Mouse (Mus musculus): ENCODE results near the gene Enox1. TPM values are rescaled to one million over a fixed set of nuclear protein-coding genes. Genes with fewer than 3 reads are reported as not detected.
A peak's percentile ranks its signal among the peaks of the same experiment; 100 is the strongest.

Gene Enox1
- total RNA-seq, 2 experiments from 2014 or later = 0.48 to 1.1 TPM

GRCm38 (mm10) chr14:77297039-77297438 is 140.5 kb downstream of the Enox1 start:
- intact Hi-C loops (cut with DNase I) = loop anchor here (10.0 kb wide), 1 partner anchor 122 kb away; no protein-coding TSS in a partner anchor
- H3K27ac ChIP-seq = no peak overlapping the region
- peak; percentile 75 for DNase-seq
- H3K4me3 ChIP-seq = no peak overlapping the region
- TF ChIP-seq CTCF (IDR thresholded peaks at IDR 0.05) = peak; percentile 44

GRCm38 (mm10) chr14:77298327-77298726 is 141.8 kb downstream of the Enox1 start:
- intact Hi-C loops (cut with DNase I) = loop anchor here (10.0 kb wide), 1 partner anchor 124 kb away; no protein-coding TSS in a partner anchor
- no peak for DNase-seq
- Histone ChIP-seq H3K27ac (no peak overlapping the region), H3K4me3 (no peak overlapping the region)
- no peak for TF ChIP-seq CTCF (IDR thresholded peaks at IDR 0.05)

DNA sequence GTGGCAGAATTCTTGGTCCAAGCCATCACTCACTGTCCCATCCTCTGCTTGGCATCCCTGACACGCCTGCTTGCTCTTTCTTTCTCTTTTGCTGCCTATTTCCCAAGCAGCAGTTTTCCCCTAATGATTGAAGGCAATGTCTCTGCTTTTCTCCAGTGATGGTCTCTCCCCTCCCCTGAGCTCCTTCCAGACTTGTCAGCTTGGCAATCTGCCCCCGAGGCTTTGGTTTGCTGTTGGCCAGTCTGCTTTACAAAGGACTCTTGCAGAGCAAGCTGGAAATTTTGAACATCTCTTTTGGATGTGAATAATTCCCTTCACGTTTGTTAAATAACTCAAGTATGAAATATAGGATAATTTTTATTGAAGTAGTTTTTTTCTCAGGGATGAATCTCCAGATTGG is 153.0 kb downstream of the Enox1 start:
- no peak overlapping the region for H3K27ac ChIP-seq
- TF ChIP-seq CTCF (IDR thresholded peaks at IDR 0.05) = no peak
- intact Hi-C loops (cut with DNase I) = no loop called here
- peak; percentile 26 for DNase-seq
- no peak overlapping the region for H3K4me3 ChIP-seq

- intact Hi-C loops (cut with DNase I) = no loop called here
- no peak for TF ChIP-seq CTCF (IDR thresholded peaks at IDR 0.05)
Measured at GRCm38 (mm10) chr14:77311456-77311855, 154.9 kb downstream of the Enox1 start.

GRCm38 (mm10) chr14:77319396-77319795 is 162.8 kb downstream of the Enox1 start:
- TF ChIP-seq CTCF (IDR thresholded peaks at IDR 0.05) = no peak
- intact Hi-C loops (cut with DNase I) = no loop called here
- DNase-seq = no peak
- Histone ChIP-seq H3K27ac (no peak overlapping the region), H3K4me3 (no peak overlapping the region)

More at GRCm38 (mm10) chr14:77311456-77311855, 154.9 kb downstream of the Enox1 start:
- DNase-seq = no peak
- Histone ChIP-seq H3K4me3 (peak overlapping the region; percentile 61), H3K27ac (peak overlapping the region; percentile 58; the same call in 1 of the 2 replicates)

GRCm38 (mm10) chr14:77324348-77324747 is 167.8 kb downstream of the Enox1 start:
- H3K4me3 ChIP-seq = no peak overlapping the region
- DNase-seq = no peak
- no peak overlapping the region for H3K27ac ChIP-seq
- no peak for TF ChIP-seq CTCF (IDR thresholded peaks at IDR 0.05)
- intact Hi-C loops (cut with DNase I) = no loop called here

DNA sequence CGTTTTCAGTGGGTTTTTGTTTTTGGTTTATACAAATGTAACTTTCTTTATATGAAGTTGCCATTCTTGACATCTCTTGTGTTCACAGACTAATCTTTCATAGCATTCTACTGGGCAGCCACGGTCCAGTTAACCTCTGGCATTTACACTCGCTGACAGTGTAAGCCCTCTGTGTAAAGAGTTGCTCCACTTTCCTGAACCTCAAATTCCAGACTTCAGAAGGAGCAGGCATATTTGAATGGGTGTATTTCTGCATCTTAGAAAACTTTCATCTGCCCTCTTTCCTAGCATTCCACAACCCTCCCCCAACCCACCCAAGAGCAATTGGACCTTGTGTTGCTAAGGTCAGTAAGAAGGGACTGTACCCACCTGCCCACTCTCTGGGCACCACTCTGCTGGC is 171.1 kb downstream of the Enox1 start:
- DNase-seq = no peak
- no peak for TF ChIP-seq CTCF (IDR thresholded peaks at IDR 0.05)
- intact Hi-C loops (cut with DNase I) = no loop called here
- no peak overlapping the region for H3K4me3 ChIP-seq
- no peak overlapping the region for H3K27ac ChIP-seq

DNA sequence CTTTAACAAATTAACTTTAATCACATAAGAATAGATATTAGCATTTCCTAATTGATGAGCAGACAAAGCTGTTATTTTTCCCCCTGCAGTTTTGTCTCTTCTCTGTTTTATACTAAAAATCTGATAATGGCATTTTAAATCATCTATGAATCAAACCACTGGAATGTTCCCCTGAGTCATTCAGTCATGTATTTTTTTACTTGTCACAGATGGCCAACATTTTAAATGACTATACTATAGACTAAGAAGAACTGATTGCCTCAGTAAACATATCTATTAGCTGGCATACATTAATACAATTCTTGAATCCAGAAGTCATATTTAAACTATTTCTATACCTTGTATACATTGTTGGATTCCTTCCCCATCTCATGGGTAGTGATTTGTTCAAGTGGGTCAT is 173.2 kb downstream of the Enox1 start:
- TF ChIP-seq CTCF (IDR thresholded peaks at IDR 0.05) = no peak
- H3K4me3 ChIP-seq = no peak overlapping the region
- intact Hi-C loops (cut with DNase I) = no loop called here
- no peak overlapping the region for H3K27ac ChIP-seq
- no peak for DNase-seq

- Histone ChIP-seq H3K27ac (no peak overlapping the region), H3K4me3 (peak overlapping the region; percentile 9; the same call in 1 of the 2 replicates)
- TF ChIP-seq CTCF (IDR thresholded peaks at IDR 0.05) = no peak
- intact Hi-C loops (cut with DNase I) = no loop called here
- DNase-seq = no peak
Measured at GRCm38 (mm10) chr14:77343662-77344340, 187.2 kb downstream of the Enox1 start.

DNA sequence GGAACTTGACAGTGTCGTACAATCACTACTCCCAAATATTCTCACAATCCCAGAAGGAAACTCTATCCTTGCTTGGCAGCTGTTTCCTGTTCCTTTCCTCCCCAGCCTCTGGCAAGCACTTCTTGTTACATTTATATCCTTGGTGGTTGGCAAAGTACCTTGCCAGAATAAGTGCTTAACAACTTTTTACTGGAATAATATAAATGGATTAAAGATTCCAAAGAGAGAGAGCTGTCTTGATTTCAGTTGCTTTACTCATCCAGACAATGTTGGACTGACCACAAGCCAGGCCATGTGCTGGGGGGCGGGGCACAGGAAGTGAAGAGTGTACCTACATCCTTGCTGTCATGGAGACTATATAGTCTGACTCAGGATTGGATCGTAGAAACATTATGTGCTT is 189.7 kb downstream of the Enox1 start:
- TF ChIP-seq CTCF (IDR thresholded peaks at IDR 0.05) = no peak
- intact Hi-C loops (cut with DNase I) = no loop called here
- Histone ChIP-seq H3K27ac (no peak overlapping the region), H3K4me3 (no peak overlapping the region; the same call in 1 of the 2 replicates)
- DNase-seq = peak; percentile 43

DNA sequence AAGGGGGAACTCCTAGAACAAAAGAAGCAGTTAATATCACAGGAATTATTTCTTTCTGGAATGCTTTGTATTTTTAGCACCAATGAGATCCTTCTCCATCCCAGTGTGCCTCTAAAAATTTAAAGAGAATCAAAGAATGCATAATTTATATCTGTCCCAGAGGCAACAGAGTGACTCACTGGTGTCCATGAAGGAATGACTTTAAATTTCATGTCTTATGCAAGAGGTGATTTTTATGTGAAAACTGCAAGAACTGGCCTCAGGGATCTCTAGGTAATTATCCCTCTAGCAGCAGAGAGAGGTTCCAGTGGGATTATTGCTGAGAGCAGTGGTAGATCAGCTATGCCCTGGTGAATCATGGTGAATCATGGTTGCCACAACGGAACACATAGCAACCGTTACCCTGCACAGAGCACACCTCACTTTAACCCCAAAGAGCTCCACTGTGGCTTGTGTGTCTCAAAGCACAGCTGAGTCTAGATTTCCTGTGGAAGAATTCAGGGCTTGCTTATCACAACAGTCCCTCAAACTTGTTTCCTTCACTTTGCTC is 195.3 kb downstream of the Enox1 start:
- Histone ChIP-seq H3K27ac (no peak overlapping the region), H3K4me3 (no peak overlapping the region)
- DNase-seq = no peak
- intact Hi-C loops (cut with DNase I) = no loop called here
- TF ChIP-seq CTCF (IDR thresholded peaks at IDR 0.05) = no peak

DNA sequence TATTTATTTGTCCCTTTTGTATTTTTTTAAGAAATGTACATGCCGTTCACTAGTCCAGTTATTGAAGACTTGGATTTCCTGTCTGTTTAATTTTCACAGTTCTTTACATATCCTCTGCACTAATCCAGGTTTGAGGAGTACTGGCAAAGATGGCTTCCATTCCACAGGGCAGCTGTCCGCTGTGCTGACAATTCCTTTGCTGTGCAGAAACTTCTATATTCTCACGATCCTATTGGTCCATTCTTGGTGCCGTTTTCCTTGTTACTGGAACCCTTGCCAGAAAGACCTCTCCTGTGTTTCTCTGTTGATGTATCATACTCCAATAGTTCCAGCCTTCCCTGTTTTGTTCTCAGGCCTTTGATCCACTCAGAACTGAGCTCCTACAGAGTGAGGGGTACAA is 206.1 kb downstream of the Enox1 start:
- no peak for DNase-seq
- no peak overlapping the region for H3K27ac ChIP-seq
- no peak overlapping the region for H3K4me3 ChIP-seq
- no peak for TF ChIP-seq CTCF (IDR thresholded peaks at IDR 0.05)
- intact Hi-C loops (cut with DNase I) = no loop called here

- Histone ChIP-seq H3K27ac (no peak overlapping the region), H3K4me3 (no peak overlapping the region)
- no peak for TF ChIP-seq CTCF (IDR thresholded peaks at IDR 0.05)
- intact Hi-C loops (cut with DNase I) = no loop called here
- DNase-seq = peak; percentile 25
Measured at GRCm38 (mm10) chr14:77368411-77368810, 211.8 kb downstream of the Enox1 start.

DNA sequence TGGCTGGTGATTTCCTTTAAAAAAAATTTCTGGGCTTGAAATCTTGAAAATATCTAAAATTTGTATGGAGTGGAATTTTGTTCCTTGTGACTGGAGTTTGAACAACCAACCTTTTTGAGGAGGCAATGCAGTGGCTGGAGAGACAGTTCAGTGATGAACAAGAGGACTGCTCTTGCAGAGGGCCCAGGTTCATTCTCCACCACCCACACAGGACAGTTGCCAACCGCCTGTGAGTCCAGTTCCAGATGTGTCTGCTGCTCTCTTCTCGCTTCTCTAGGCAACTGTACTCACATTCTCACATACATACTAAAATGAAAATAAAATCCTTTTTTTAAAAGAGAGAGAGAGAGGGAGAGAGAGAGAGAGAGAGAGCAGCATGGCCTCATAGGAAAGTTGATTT is 212.5 kb downstream of the Enox1 start:
- no peak for TF ChIP-seq CTCF (IDR thresholded peaks at IDR 0.05)
- H3K4me3 ChIP-seq = no peak overlapping the region
- peak; percentile 36 for DNase-seq
- peak overlapping the region; percentile 3; the same call in 1 of the 2 replicates for H3K27ac ChIP-seq
- intact Hi-C loops (cut with DNase I) = no loop called here

Data from gastrocnemius, adult 2 months (tissue).